Mouse (Mus musculus) testis, adult 2 months (tissue): ENCODE results near the gene Entpd7.

Experiments
- CTCF ChIP-seq: fragments of 200-500 bp; IDR thresholded peaks from 2 replicates; pipeline ENCODE4 v1.5.1; 2012; ENCODE audit warnings: low read depth, mild to moderate bottlenecking, inconsistent platforms, low read length, moderate library complexity; ENCODE audit not compliant: control insufficient read depth, insufficient read depth, insufficient replicate concordance
- POLR2A ChIP-seq: fragments of 200-500 bp; IDR thresholded peaks from 2 replicates; pipeline ENCODE4 v1.6.1; 2012; ENCODE audit warnings: low read depth, mild to moderate bottlenecking, inconsistent platforms, low read length, moderate library complexity; ENCODE audit not compliant: control insufficient read depth

DNA sequence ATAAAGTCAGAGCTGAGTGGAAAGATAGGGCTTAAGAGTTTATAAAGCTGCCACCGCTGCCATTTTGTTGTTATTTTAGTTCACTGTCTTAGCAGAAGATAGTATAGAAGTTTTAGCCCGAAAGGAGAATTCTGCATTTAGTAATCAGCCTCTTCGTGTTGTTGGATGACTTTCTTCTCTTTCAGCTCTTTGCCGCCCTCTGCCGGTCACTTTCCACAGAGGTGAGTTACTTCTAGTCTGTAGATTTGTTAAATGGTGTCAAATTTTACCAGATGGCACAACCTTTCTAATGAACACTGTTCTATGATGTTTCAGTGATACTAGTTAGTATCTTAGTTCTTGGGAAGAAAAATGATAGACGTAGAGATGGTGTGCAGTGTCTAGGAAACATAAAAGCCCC is 71.0 kb downstream of the Entpd7 start:
- no peak for TF ChIP-seq CTCF
- no peak for TF ChIP-seq POLR2A
